Mouse (Mus musculus): Measurements from ENCODE around the gene Gm11757. TPM values are rescaled to one million over a fixed set of nuclear protein-coding genes. Genes with fewer than 3 reads are reported as not detected.
"Not testable (repeated sequence)": the region's sequence is repeated elsewhere in the genome, so short reads cannot be mapped to it uniquely, and the experiment has no call there.

Gm11757 gene
- polyA plus RNA-seq (2016; fragmentation: Nextera tagmentation; extraction: Ambion mirVana) = not detected in 2 replicates

- not testable (repeated sequence) for H3K4me3 ChIP-seq; H3K36me3 ChIP-seq; H3K27me3 ChIP-seq (ENCODE audit: insufficient read depth, poor library complexity, severe bottlenecking); H3K4me1 ChIP-seq (replicated peaks); H3K9me3 ChIP-seq; H3K27ac ChIP-seq; DNase-seq (ENCODE audit: low spot score)
- no CpG with 5 or more reads among the region's 4 CpGs for WGBS
Observed at GRCm38 (mm10) chr4:73891012-73891411, at the start of gene Gm11757. Gene Gm11757 (minus strand): TSS chr4:73891112.

GRCm38 (mm10) chr4:73920660-73921059 lies 29.7 kb upstream of the Gm11757 start, which contains the start of gene Gm11756:
Gene Gm11756 (minus strand): TSS chr4:73920760.
- H3K27ac ChIP-seq; DNase-seq (ENCODE audit: low spot score); H3K36me3 ChIP-seq; H3K9me3 ChIP-seq; H3K4me1 ChIP-seq (replicated peaks); H3K4me3 ChIP-seq; H3K27me3 ChIP-seq (ENCODE audit: insufficient read depth, poor library complexity, severe bottlenecking): not testable (repeated sequence)
- 82% methylated on average over 6 of the region's 6 CpGs for WGBS

GRCm38 (mm10) chr4:73905853-73906252 lies 14.9 kb upstream of the Gm11757 start, which contains the start of gene Gm13871:
Gene Gm13871 (minus strand): TSS chr4:73905953.
- H3K27ac ChIP-seq; H3K4me3 ChIP-seq; H3K9me3 ChIP-seq; H3K4me1 ChIP-seq (replicated peaks); H3K36me3 ChIP-seq; H3K27me3 ChIP-seq (ENCODE audit: insufficient read depth, poor library complexity, severe bottlenecking); DNase-seq (ENCODE audit: low spot score): not testable (repeated sequence)
- no CpG with 5 or more reads among the region's 4 CpGs for WGBS

- WGBS = no CpG with 5 or more reads among the region's 4 CpGs
- not testable (repeated sequence) for H3K4me3 ChIP-seq; H3K27ac ChIP-seq; DNase-seq (ENCODE audit: low spot score); H3K27me3 ChIP-seq (ENCODE audit: insufficient read depth, poor library complexity, severe bottlenecking); H3K4me1 ChIP-seq (replicated peaks); H3K36me3 ChIP-seq; H3K9me3 ChIP-seq
Observed at GRCm38 (mm10) chr4:73876166-73876565, 14.7 kb downstream of the Gm11757 start, which contains the start of gene Gm11758. Gene Gm11758 (minus strand): TSS chr4:73876266.

Other genes starting within 250 kb of the Gm11757 start
- not detected in 2 replicates for gene Gm11239, start 222.8 kb downstream of the Gm11757 start, polyA plus RNA-seq (2016; fragmentation: Nextera tagmentation; extraction: Ambion mirVana)
- not detected in 2 replicates for gene Gm428, start 207.6 kb downstream of the Gm11757 start, polyA plus RNA-seq (2016; fragmentation: Nextera tagmentation; extraction: Ambion mirVana)
- gene Rasef, start 100.1 kb downstream of the Gm11757 start, polyA plus RNA-seq (2016; fragmentation: Nextera tagmentation; extraction: Ambion mirVana) = 1.0 and 1.7 TPM in 2 replicates
- not detected in 2 replicates for gene Gm11758, start 14.8 kb downstream of the Gm11757 start, polyA plus RNA-seq (2016; fragmentation: Nextera tagmentation; extraction: Ambion mirVana)
- gene Gm13871, start 14.8 kb upstream of the Gm11757 start, polyA plus RNA-seq (2016; fragmentation: Nextera tagmentation; extraction: Ambion mirVana) = not detected in 2 replicates
- not detected in 2 replicates for gene Gm11756, start 29.6 kb upstream of the Gm11757 start, polyA plus RNA-seq (2016; fragmentation: Nextera tagmentation; extraction: Ambion mirVana)
- gene 2310002L09Rik, start 59.7 kb upstream of the Gm11757 start, polyA plus RNA-seq (2016; fragmentation: Nextera tagmentation; extraction: Ambion mirVana) = 0.32 TPM in 1 of 2 replicates, not detected in the other
- 2.2 and 2.6 TPM in 2 replicates for gene Frmd3, start 122.3 kb upstream of the Gm11757 start, polyA plus RNA-seq (2016; fragmentation: Nextera tagmentation; extraction: Ambion mirVana)

Measured in hindbrain, embryonic 10.5 days (tissue).